Mouse (Mus musculus) limb, embryonic 12.5 days (tissue): ENCODE measurements around the gene Tax1bp1. TPM values are rescaled to one million over a fixed set of nuclear protein-coding genes. Genes with fewer than 3 reads are reported as not detected.

Experiments used
- ATAC-seq: fragments of 200-750 bp; cut with Nextera tagmentation; 2 replicates; pipeline ENCODE4 v1.8.0; 2017; ENCODE audit warnings: low read depth, moderate TSS enrichment; ENCODE audit not compliant: insufficient number of reproducible peaks, insufficient read depth, low FRiP score, low TSS enrichment
- H3K27ac ChIP-seq: fragments of 300-500 bp; sonication (generic); 2 replicates; pipeline ENCODE4 v1.5.1; 2016; ENCODE audit warnings: mild to moderate bottlenecking, moderate library complexity
- H3K27me3 ChIP-seq: fragments of 300-500 bp; sonication (generic); 2 replicates; pipeline ENCODE4 v1.6.1; 2016; ENCODE audit warnings: mild to moderate bottlenecking, moderate library complexity
- H3K36me3 ChIP-seq: fragments of 300-500 bp; sonication (generic); 2 replicates; pipeline ENCODE4 v1.6.1; 2016; ENCODE audit warnings: mild to moderate bottlenecking, moderate library complexity
- H3K4me1 ChIP-seq: fragments of 300-500 bp; sonication (generic); replicated peaks from 2 replicates; pipeline ENCODE4 v1.6.1; 2016
- H3K4me2 ChIP-seq: fragments of 300-500 bp; sonication (generic); 2 replicates; pipeline ENCODE4 v1.6.1; 2016; ENCODE audit warnings: mild to moderate bottlenecking, moderate library complexity
- H3K4me3 ChIP-seq: fragments of 300-500 bp; sonication (generic); replicated peaks from 2 replicates; pipeline ENCODE4 v1.5.1; 2016; ENCODE audit warnings: mild to moderate bottlenecking
- H3K9ac ChIP-seq: fragments of 300-500 bp; sonication (generic); replicated peaks from 2 replicates; pipeline ENCODE4 v1.6.1; 2016; ENCODE audit warnings: mild to moderate bottlenecking, moderate library complexity
- H3K9me3 ChIP-seq: fragments of 300-500 bp; sonication (generic); 2 replicates; pipeline ENCODE4 v1.6.1; 2016; ENCODE audit warnings: mild to moderate bottlenecking, moderate library complexity
- WGBS: fragments of 180-500 bp; shearing (Covaris S2); methylation state at CpG from one replicate; pipeline ENCODE4 v1.1.7; 2016; 5-methylcytosine and 5-hydroxymethylcytosine counted together
- polyA plus RNA-seq: library from polyadenylated mRNA; unstranded; fragments of >200 nt; fragmentation: Nextera tagmentation; extraction: Ambion mirVana; gene quantifications from 2 replicates; pipeline ENCODE4 v1.2.1, GENCODE M21; 2016

Tax1bp1 gene
- polyA plus RNA-seq, 1 experiment from 2014 or later = 157 TPM

DNA sequence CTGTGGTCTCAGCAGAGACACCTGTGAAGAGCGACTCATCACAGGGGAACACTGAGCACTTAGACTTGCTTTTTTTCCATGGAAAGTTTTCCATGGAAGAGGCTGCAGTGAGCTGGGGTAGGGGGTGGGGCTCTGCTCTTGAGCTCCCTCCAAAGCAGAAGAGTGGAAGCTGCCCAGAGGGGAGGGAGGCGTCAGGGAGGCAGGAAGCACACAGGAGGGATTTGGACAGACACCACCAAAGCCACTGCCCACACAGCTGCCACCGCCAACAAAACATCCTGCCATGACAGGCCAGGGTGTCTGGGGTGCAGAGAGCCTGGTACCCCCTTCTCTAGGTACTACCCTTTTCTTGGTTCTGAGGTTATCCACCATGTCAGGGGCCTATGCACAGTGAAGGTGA lies 61.8 kb downstream of the Tax1bp1 start:
- WGBS = 84% methylated on average over 3 of the region's 3 CpGs
- H3K9ac ChIP-seq = no peak overlapping the region
- ATAC-seq = no peak
- H3K4me1 ChIP-seq = peaks cover 60% of the 10 kb centered on the region
- H3K4me3 ChIP-seq = no peak overlapping the region
- H3K27me3 ChIP-seq = peaks cover 22% of the 10 kb centered on the region; the same call in 1 of the 2 replicates
- 0 out of 2 replicates have a peak, but pooled peaks cover under 1% of the 10 kb centered on the region for H3K36me3 ChIP-seq
- H3K9me3 ChIP-seq = no peaks in the 10 kb centered on the region
- H3K4me2 ChIP-seq = no peak overlapping the region
- 0 out of 2 replicates have a peak overlapping the region, but pooled peaks have one; percentile 60 for H3K27ac ChIP-seq

DNA sequence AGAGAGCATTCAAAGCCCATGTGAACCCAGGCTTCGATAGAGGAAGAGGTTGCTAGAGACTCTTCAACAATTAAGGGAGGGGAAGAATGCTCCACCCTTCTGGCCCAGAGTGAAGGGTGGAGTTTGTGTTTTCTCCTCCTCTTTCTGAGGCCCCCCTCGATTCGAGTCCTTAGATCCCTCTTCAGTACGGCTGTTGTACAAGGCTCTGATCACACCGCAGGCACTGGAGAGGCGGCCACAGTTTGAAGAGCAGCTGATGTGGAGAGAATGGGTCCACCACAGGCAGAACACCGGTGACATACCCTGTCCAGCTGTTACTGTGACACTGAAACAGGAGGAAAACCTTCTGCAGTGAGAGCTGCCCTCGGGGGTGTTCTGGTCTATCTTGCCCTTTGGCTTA lies 62.4 kb downstream of the Tax1bp1 start:
- no peak for ATAC-seq
- 82% methylated on average over 8 of the region's 8 CpGs for WGBS

DNA sequence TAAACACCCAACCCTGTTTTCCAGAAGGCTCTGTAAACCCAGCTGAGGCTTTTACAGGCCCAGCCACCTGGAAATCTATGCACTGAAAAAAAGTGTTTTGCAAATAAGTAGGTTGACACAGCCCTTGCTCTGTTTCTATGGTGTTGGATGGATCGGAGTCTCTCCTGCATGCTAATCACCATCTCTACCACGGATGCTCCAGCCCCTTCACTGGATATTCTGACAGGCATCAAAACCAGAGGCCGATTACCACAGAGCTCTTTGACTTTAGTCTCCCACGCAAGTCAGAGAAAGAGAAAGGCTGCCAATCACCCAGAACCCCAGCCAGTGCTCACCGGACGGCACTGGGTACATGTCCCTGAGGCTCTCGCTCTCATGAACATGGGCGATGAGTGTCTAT lies 63.5 kb downstream of the Tax1bp1 start:
- ATAC-seq = no peak
- H3K27ac ChIP-seq = peak overlapping the region; percentile 60
- H3K27me3 ChIP-seq = peaks cover 22% of the 10 kb centered on the region; the same call in 1 of the 2 replicates
- no peak overlapping the region for H3K4me3 ChIP-seq
- H3K9me3 ChIP-seq = no peaks in the 10 kb centered on the region
- H3K4me1 ChIP-seq = peaks cover 60% of the 10 kb centered on the region
- no peak overlapping the region for H3K4me2 ChIP-seq
- 76% methylated on average over 8 of the region's 8 CpGs for WGBS
- H3K36me3 ChIP-seq = no peaks in the 10 kb centered on the region
- no peak overlapping the region for H3K9ac ChIP-seq

More for the DNA sequence above, 62.4 kb downstream of the Tax1bp1 start:
- Histone ChIP-seq H3K9me3 (no peaks in the 10 kb centered on the region), H3K4me1 (peaks cover 60% of the 10 kb centered on the region), H3K4me2 (no peak overlapping the region), H3K27ac (peak overlapping the region; percentile 60), H3K27me3 (peaks cover 22% of the 10 kb centered on the region; the same call in 1 of the 2 replicates), H3K36me3 (no peaks in the 10 kb centered on the region), H3K4me3 (no peak overlapping the region), H3K9ac (no peak overlapping the region)

DNA sequence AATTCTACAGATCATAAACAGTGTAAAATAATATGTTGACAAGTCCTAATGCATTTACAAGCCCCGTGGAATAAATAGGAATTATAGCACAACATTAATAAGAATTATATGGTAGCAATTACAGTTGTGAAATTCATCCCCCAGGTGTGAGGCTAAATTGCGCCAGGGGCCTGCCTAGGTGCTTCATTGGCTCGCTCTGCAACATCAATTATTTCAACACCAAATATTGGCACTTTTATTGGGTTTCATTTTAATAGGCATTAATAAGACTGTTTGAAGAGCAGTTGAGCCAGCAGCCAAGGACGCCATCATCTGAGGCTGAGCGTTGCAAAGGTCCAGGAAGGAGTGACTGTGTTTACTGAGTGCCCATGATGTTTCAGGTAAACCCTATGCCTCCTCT lies 65.0 kb downstream of the Tax1bp1 start:
- H3K27me3 ChIP-seq = peaks cover 22% of the 10 kb centered on the region
- ATAC-seq = 0 out of 2 replicates have a peak, but pooled peaks have one; percentile 33
- no peak overlapping the region for H3K9ac ChIP-seq
- 29% methylated on average over 5 of the region's 5 CpGs for WGBS
- peak overlapping the region; percentile 1; the same call in 1 of the 2 replicates for H3K4me2 ChIP-seq
- H3K9me3 ChIP-seq = no peaks in the 10 kb centered on the region
- peaks cover 60% of the 10 kb centered on the region for H3K4me1 ChIP-seq
- H3K36me3 ChIP-seq = no peaks in the 10 kb centered on the region
- peak overlapping the region; percentile 77 for H3K27ac ChIP-seq
- H3K4me3 ChIP-seq = no peak overlapping the region

DNA sequence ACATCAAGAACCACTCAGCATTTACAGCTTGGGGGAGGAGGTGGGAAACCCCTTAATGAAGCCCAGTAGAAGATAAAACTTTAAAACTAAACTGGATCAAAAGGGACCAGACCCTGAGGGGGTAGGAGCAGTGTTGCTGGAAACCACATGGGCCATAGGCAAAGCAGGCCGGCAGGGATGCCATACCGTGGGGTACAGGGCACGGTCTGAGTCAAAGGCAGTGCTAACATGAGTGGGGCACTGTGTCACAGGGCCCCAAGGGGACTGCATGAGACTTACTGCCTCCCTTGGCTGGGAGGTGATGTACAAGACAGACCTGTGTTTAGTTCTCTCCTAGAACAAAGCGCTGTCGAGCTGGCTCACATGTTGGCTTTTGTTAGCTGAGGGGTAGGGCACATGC lies 66.0 kb downstream of the Tax1bp1 start:
- H3K36me3 ChIP-seq = no peaks in the 10 kb centered on the region
- WGBS = 36% methylated on average over 5 of the region's 5 CpGs
- H3K9ac ChIP-seq = no peak overlapping the region
- peak overlapping the region; percentile 78 for H3K27ac ChIP-seq
- ATAC-seq = 0 out of 2 replicates have a peak, but pooled peaks have one; percentile 40
- no peak overlapping the region for H3K4me2 ChIP-seq
- peaks cover 12% of the 10 kb centered on the region for H3K27me3 ChIP-seq
- H3K4me1 ChIP-seq = peaks cover 53% of the 10 kb centered on the region
- H3K9me3 ChIP-seq = peaks cover 4% of the 10 kb centered on the region; the same call in 1 of the 2 replicates
- no peak overlapping the region for H3K4me3 ChIP-seq

DNA sequence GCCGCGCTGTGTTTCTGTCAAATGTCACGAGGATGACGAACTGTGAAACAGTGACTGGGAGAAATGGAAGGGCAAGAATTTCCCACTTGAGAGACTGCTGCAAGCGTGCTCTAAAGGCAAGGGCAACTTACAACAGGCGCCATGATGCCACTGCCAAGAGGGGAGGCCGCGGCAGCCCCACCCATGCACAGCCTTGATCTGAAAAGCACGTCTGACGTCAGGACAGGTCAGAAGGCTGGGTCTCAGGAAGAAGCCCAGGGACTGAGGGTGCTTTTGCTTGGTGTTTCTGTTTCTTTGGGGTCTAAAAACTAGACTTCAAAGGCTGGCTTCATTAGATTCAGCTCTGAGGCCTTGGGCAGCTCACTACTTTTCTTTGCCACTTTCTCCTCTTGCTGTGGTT lies 76.8 kb downstream of the Tax1bp1 start:
- Histone ChIP-seq H3K27me3 (peaks cover 17% of the 10 kb centered on the region), H3K4me3 (no peak overlapping the region), H3K9me3 (no peaks in the 10 kb centered on the region), H3K36me3 (peaks cover under 1% of the 10 kb centered on the region; the same call in 1 of the 2 replicates), H3K27ac (0 out of 2 replicates have a peak overlapping the region, but pooled peaks have one; percentile 42), H3K9ac (no peak overlapping the region), H3K4me2 (peak overlapping the region; percentile 15; the same call in 1 of the 2 replicates), H3K4me1 (peaks cover 64% of the 10 kb centered on the region)
- whole genome bisulfite sequencing = 41% methylated on average over 10 of the region's 10 CpGs
- ATAC-seq = no peak

DNA sequence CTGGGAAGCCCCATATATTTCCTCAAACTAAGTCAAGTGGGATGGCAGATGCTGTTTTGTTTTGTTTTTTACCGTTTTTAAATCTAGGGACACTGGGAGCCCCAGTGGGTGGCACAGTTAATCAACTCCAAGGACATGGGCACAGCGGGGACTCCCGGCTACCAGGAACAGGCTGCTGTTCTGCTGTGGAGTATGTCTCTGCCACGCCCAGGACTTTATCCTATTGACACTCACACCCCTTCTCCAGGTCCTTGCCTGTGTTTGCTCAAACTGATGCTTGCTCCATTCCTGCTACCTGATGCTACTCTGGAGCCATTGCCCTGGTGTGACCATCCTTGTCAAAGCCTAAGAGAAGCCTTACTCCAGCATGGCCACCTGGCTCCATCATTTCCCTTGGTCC lies 77.3 kb downstream of the Tax1bp1 start:
- Histone ChIP-seq H3K4me1 (peaks cover 69% of the 10 kb centered on the region), H3K4me2 (no peak overlapping the region), H3K9ac (no peak overlapping the region), H3K4me3 (no peak overlapping the region), H3K27ac (0 out of 2 replicates have a peak overlapping the region, but pooled peaks have one; percentile 42), H3K27me3 (peaks cover 17% of the 10 kb centered on the region), H3K9me3 (no peaks in the 10 kb centered on the region), H3K36me3 (no peaks in the 10 kb centered on the region)
- 83% methylated on average over 4 of the region's 4 CpGs for WGBS
- ATAC-seq = no peak

DNA sequence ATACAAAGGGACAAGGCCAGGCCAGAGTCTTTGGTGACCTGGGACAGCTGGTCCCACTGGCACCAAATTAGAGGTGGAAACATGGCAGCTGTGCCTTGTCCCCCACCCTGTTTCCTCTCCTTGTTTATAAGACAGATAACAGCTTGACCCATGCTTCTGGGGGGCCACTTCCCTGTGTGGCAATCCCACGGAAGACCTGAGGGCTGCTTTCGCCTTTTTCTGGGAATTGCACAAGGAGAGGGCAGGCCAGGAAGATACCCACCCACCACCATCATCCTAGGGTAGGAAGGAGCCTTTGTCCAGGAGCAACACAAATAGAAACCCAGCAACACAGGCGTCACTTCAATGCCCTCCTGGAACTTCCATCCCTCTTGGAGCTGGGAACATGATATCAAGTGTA lies 78.9 kb downstream of the Tax1bp1 start:
- H3K27ac ChIP-seq = no peak overlapping the region
- ATAC-seq = no peak
- H3K9me3 ChIP-seq = no peaks in the 10 kb centered on the region
- 80% methylated on average over 3 of the region's 3 CpGs for WGBS
- H3K36me3 ChIP-seq = no peaks in the 10 kb centered on the region
- peaks cover 80% of the 10 kb centered on the region for H3K4me1 ChIP-seq
- peaks cover 17% of the 10 kb centered on the region; the same call in 1 of the 2 replicates for H3K27me3 ChIP-seq
- no peak overlapping the region for H3K4me3 ChIP-seq
- no peak overlapping the region for H3K4me2 ChIP-seq
- H3K9ac ChIP-seq = no peak overlapping the region

DNA sequence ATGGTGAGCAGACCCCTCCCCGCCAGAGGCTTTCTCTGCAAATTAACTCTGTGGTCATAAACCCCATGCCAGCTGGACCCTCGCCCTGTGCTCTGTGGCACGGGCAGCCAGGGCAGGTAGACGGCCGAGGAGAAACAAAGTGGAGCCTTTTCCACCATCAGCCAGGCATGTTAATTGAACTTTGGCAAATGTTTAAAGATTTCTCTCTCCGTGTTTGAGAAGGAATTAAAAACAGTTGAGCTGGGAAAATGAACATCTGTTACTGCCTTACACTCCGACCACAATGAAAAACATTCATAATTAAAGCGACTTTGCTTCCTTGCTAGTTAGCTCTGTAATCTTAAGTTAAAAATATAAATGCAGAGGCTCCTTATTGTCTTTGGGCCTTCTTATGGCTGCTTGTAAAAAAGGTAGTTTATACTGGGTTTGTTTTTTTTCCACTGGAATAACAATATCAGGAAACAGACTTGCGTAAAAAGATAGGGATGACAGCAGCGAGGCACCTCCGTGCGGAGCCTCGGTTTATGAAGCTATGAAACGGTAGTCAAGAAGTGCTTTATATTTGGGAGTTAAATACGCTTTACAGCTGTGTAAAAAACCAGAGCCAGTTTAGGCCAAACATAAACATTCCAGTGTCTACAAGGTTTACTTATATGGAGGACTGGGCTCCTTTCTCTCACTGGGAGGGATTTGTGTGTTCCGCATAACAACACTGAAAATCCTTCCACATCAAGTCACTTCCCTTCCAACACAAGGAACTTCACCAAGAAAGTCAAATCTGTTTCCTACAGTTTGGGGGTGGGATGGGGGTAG lies 81.7 kb downstream of the Tax1bp1 start:
- Histone ChIP-seq H3K27me3 (peaks cover 9% of the 10 kb centered on the region; the same call in 1 of the 2 replicates), H3K4me1 (peaks cover 74% of the 10 kb centered on the region), H3K27ac (peak overlapping the region; percentile 92), H3K36me3 (no peaks in the 10 kb centered on the region), H3K4me3 (no peak overlapping the region), H3K4me2 (peak overlapping the region; percentile 42), H3K9me3 (peaks cover 8% of the 10 kb centered on the region; the same call in 1 of the 2 replicates), H3K9ac (no peak overlapping the region)
- WGBS = 17% methylated on average over 16 of the region's 16 CpGs
- no peak; the same call in 1 of the 2 replicates for ATAC-seq

DNA sequence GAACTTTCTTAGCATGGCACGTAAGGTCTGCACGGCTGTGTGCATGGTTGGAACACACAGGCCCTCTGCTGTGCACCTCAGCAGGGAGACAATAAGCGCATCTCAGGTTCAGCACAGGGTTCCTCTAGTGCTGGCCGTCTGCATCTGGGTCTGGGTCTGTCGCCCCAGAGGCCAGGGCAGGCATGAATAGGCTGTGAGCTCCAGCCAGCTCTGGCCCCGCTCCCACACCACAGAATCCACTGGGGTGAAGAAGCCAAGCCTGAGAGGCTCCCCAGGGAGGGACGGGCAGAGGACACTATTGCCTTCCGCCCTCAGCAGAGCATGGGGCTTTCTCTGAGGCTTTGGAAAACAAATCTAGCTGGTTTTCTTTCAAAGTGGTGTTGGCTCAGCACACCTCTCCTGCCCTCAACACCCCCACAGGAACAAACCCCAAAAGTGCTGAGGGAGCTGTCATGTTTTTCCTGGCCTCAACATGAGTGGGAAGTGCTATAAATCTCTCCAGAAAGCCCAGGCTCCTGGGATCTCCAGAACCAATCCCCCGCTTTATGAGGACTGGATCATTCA lies 82.6 kb downstream of the Tax1bp1 start:
- H3K9ac ChIP-seq = no peak overlapping the region
- H3K9me3 ChIP-seq = peaks cover 8% of the 10 kb centered on the region; the same call in 1 of the 2 replicates
- ATAC-seq = no peak
- no peak overlapping the region for H3K4me3 ChIP-seq
- WGBS = 53% methylated on average over 9 of the region's 9 CpGs
- no peaks in the 10 kb centered on the region for H3K36me3 ChIP-seq
- H3K27me3 ChIP-seq = 0 out of 2 replicates have a peak, but pooled peaks cover 5% of the 10 kb centered on the region
- peak overlapping the region; percentile 42 for H3K4me2 ChIP-seq
- peak overlapping the region; percentile 92 for H3K27ac ChIP-seq
- H3K4me1 ChIP-seq = peaks cover 66% of the 10 kb centered on the region

DNA sequence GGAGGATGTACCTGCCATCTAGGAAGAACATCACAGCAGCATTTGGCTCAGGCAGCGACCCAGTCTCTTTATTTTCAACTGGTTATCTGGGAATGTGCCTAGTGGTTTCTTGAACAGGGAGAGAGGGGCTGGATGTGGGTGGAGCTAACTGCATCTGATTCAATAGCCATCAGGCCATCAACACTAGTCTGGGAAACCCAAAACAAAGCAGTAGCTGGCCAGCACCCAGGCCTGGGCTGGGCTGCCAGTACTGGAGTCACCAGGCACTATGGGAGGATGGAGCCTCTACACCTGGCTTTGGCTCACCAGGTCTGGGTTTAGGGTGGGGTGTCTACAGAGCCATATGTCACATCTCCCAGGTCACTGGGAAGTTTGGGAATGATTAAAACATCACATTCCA lies 83.2 kb downstream of the Tax1bp1 start:
- ATAC-seq = 0 out of 2 replicates have a peak, but pooled peaks have one; percentile 14
- Histone ChIP-seq H3K9ac (no peak overlapping the region), H3K4me1 (peaks cover 71% of the 10 kb centered on the region), H3K4me3 (no peak overlapping the region), H3K27ac (peak overlapping the region; percentile 92), H3K36me3 (no peaks in the 10 kb centered on the region), H3K27me3 (0 out of 2 replicates have a peak, but pooled peaks cover 5% of the 10 kb centered on the region), H3K9me3 (peaks cover 8% of the 10 kb centered on the region; the same call in 1 of the 2 replicates), H3K4me2 (peak overlapping the region; percentile 42; the same call in 1 of the 2 replicates)
- WGBS = 60% methylated on average over 1 of the region's 1 CpGs
